Mouse (Mus musculus): ENCODE measurements at regions not wholly inside any gene's neighbourhood (a gene's known extent, or its start where the extent isn't known, plus 50 kb on each side); places are given as distances from the start of the nearest gene placed in this dataset.

DNA sequence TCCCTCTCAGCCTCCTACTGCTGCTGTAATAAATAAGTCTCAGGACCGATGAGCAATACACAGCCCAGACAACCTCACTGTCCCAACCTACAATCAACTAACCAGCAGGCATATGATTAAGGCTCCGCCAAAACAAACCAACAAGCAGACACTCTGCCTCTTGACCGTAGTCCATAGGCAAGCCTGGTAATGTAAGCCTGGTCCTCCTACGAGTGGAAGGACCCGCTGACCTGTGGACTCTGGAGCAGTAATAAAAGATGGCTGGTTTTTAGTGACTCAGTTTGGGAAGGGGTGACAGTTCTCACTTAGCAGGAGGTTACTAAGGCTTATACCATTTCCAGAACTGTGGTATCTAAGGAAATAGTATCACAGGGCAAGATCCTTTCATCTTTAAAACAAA, 53.4 kb downstream of the Gm47996 start:
- DNase-seq (ENCODE audit: low spot score in 2 of 2): no peak

DNA sequence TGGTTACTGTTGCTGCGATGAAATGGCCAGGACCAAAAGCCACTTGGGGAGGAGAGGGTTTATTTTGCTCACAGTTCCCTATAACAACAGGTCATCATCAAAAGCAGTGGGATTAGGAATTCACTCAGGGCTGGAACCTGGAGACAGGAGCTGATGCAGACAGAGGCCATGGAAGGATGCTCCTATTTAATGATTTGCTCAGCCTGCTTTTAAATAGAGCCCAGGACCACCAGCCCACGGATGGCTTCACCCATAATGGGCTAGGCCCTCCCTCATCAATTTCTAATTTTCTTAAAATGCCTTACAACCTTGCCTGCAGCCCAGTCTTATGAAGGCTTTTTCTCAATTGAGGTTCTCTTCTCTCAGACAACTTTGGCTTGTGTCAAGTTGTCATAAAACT, 53.9 kb downstream of the Gm47996 start:
- no peak for DNase-seq (ENCODE audit: low spot score in 2 of 2)

DNA sequence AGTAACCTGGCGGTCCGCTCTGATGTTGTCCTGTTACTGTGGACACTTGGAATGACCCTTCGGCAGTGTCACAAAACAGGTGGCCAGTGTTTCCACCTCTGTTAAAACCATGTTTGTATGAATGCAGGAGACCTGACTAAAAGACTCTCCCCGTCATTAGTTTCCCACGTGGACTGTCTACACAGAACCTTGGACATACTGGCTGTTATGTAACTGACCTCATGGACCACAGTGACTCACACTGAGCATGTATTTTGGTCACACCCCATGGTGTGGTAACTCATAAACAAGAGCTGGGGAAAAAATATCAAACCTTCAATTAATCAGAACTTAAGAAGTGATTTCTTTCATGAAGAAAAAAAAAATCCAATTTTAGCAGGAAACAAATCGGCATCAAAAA, 54.9 kb downstream of the Gm47996 start:
- DNase-seq (ENCODE audit: low spot score in 2 of 2): no peak

DNA sequence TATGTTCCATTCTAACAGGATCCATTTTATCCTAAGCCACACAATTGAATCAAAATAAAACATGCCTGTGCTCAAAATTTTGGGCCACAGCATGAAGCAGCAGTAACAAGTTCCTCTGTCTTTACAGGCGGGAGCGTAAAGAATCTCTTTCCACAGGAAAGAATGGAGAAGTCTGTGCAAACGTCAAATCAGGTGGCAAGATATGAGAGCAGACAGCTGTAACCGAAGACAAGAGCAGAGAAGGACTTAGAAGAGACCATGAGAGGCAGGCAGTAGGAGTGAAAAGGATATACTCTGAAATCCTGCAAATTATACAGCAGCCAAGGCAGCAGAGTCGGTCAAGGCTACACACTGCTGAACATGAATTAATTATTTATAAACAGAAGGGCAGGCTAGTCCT, 55.7 kb downstream of the Gm47996 start:
- no peak for DNase-seq (ENCODE audit: low spot score in 2 of 2)

DNA sequence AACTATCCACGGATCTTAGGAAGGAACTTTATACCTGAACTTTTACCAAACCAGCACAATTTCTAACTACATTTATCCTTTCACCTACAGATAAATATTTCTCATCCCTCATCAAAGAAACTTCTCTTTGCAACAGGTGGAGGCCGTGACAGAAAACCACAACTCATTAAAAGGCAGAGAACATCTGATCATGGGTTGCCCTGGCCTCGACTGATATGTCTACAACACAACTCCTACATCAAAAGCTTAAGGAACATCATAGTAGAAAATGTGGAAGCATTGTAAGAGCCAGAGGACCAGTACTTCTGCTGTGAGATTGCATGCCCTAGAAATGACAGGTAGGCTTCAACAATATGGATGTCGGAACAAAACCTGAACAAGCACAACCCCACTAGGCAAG, 56.8 kb downstream of the Gm47996 start:
- DNase-seq (ENCODE audit: low spot score in 2 of 2): no peak

DNA sequence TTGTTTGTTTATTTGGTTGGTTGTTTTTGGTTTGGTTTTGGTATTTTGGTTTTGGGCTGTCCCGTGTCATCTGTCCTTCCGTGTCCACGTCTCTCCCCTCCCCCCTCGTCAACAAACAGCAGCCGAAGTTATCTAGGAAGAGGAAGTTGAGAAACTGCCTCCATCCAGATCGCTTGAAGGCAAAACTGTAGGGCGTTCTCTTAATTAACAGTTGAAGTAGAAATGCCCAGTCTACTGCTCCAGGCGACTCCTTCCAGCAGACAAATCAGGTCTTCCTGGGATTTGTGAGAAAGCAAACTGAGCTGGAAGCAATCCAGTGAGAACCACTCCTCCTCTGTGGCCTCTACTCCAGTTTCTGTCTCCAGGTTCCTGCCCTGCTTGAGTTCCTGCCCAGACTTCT, 60.8 kb downstream of the Gm47996 start:
- no peak for DNase-seq (ENCODE audit: low spot score in 2 of 2)

DNA sequence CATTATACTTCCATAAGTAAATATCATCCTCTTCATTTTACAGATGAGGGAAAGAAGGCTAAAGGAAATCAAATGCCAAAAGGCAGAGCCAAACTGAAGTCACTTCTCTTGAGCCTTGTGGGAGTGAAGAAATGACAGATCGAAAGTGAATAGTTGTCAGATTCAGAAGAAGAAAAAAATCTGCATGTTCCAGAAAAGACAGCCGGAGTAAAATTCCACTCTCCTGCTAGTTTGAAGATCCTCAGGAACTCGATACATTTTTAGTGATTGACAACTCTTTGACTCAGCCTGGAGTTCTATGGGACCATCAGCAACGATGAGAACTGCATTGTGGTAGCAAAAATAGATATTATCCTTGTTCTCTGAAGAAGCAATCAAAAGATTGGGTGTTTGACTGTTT, 64.4 kb downstream of the Gm47996 start:
- DNase-seq (ENCODE audit: low spot score in 2 of 2): no peak

DNA sequence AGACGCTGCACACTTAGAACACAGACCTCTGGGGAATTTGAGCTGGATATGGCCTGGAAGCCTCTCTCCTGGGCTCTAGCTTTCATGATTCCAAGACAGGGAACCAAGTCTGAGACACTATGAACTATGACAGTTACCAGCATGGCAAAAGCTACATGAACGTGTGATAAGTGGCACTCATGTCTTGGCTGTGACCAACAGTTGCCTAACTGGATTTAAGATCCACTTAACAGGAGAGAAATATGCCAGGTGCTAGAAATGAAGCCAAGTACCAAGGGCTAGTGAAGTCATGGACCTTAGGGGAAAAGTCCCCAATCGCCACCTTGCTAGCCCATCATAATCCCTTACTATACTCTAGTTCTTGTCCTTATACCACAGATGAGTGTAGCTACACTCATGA, 65.7 kb downstream of the Gm47996 start:
- no peak for DNase-seq (ENCODE audit: low spot score in 2 of 2)

DNA sequence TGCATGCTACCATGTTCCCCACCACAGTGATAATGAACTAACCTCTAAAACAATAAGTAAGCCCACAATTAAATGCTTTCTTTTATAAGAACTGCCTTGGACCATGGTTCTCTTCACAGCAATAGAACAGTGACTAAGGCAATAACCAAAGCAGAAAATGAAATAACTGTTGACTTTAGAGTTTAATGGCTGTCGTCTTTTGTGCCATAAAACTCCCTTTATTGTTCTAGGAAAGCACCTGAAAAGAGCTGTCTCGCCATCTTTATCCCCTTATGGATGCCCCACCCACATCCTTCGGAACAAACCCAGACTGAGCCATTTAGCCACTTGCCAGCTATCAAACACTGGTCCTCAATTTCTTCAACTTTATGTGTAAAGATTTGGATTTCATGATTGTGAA, 64.3 kb upstream of the Ivns1abp start:
- DNase-seq (ENCODE audit: low spot score in 2 of 2): no peak

DNA sequence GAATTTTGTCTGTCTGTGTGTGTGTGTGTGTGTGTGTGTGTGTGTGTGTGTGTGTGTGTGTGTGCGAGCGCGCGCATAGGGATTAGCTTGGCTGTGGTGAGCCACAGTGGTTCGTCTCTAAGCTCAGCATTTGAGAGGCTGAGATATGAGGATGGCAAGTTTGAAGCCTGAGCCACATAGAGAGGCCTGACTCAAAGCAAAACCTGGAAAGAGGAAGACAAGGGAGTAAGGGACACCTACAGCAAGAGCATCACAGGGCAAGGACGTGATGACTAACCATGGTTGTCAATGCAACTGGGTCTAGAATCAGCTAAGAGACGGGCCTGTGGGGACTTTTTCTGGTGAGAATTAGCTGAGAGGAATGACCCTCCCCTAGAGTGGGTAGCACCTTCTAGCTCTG, 59.2 kb upstream of the Ivns1abp start:
- no peak for DNase-seq (ENCODE audit: low spot score in 2 of 2)

DNA sequence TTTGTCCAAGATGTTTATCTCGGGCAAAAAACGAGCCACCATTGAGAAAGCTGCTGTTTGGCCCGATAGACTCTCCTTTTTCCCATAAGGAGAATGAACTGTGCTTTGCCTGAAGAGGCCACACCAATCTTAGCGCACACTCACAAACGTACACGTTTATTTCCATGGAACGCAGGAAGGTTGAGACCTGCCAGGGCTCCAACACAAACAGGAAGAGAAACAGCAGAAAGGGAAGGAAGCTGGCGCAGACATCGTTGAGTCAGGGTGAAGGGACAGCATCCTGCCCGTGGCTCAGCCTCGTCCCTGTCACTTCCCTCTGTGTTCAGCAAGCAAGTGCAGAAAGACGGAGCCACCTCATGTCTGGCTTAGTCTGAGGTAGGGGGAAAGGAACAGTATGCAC, 56.8 kb upstream of the Ivns1abp start:
- DNase-seq (ENCODE audit: low spot score in 2 of 2): peak in 1 of 2 experiments; percentile 8

DNA sequence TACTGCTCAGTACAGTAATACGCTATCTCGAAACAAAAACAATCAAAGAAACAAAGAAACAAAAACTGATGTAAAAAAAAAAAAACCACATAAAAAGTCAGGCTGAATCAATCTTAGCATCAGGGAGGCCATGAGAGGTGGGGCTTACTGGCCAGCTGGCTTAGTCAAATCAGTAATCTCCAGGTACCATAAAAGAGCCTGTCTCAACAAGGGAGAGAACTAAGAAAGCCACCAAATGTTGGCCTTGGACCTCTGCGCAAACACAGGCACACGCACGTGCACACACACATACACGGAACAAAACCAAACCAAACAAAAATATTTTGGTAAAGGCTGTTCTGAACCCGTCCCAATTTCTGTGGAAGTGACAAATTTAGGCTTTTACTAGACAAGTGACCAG, 55.2 kb upstream of the Ivns1abp start:
- DNase-seq (ENCODE audit: low spot score in 2 of 2): no peak

DNA sequence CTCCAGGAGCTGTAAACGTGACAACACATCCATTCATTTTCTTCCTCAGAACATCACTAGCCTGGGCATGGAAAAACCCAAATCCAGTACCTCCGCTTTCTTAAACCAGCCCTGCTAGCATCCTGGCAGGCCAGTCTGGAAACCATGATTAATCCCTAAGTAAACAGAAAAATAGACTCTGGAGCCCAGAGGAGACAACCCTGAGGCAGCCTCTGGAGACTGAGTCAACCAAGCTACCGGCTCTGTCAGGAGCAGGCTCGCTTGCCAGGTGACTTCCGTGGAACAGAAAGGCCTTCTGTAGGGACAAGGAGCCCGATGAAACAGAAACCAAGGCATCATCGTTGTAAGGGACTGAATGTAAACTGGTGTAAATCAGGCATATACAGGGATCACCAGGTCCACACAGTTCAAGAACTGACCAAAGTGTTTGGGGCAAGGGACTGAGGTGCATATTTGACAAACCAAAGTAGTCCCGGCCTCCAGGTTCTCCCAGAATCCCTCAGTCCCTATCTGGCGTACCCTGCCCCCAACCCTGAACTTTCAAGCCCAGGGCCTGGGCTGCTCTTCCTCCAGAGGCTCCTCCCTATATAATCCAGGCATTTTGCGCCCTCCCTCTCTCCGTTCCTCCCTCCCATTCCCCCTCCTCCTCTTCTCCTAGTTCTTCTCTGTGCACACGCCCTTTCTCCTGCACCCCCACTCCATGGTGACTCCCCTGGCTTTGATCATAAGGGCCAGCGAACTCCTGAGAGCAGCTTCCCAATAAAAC, 54.6 kb upstream of the Ivns1abp start:
- no peak for DNase-seq (ENCODE audit: low spot score in 2 of 2)

DNA sequence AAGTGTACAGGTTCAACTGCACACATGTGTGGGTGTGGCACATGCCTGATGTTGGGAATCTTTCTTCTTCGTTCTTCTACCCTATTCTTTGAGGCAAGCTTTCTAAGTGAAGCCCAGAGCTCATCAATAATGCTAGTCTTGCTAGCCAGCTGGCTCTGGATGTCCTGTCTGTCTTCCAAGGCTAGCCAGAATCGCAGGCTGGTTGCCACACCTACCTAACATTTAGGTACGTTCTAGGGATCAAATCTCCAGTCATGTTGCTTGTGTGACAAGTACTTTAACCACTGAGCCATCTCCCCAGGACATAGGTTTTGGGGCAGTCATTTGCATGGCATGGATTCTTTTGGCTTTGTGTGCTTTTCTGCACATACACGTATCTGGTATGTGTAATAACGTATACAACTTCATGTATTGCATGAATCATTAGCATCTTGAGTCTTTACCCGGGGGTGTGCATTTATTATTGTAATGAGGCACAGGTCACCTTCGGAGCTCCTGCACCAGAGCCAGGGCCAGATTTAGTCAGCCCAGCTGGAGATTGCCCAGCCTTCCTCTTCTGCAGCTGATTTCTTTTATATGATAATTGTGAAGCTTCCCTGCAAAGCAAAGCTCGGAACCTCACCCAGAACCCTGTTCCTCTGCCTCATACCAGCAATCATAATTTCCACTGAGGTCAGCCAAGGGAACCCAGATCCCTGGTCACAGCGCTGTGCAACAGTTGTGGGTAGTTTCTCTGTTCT, 50.8 kb upstream of the Ivns1abp start:
- no peak for DNase-seq (ENCODE audit: low spot score in 2 of 2)
